Mouse (Mus musculus) lung, postnatal 10 days (tissue): Measurements from ENCODE around the gene Ercc1.

ENCODE experiments used
- DNase-seq: peaks from one replicate; pipeline ENCODE4 v3.0.0; 2021

Ercc1 gene

DNA sequence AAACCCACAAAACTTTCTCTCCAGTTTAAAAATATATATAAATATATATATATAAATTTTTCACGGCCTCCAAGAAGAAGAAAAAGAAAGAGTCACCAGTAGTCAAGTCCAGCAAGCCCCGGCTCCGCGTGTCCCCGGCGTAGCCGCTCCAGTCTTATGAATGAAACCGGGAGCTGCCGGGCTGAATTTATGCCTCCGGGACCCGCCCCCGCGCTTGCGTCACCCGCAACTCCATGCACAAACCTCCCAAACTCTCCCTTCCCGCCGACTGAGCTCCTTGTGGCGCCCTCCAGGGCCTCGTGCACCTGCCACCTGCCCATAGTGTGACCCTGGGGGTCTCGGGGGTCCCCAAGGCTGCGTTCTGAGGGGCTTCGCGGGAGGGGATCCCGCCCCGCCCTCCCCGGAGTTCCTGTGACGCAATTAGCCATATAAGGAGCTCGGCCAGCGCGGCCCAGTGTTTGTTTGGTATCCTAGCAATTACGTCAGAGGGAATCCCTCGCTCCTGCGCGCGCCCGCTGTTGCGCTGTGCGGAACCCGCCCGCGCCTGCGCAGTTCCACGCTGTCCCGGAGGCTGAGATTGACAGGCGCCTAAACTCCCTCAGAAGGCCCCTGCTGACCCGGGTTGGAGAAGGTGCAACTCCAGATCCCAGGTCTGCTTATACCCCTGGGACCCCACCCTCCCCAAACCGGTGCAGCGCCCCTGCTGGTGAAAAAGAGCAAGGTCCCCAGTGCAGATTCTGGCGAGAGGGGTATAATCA lies 34.5 kb upstream of the Ercc1 start, which contains the start of gene Fosb:
Fosb (minus strand) TSS at position 168 of the 758 bp plus-strand sequence.
- peak; percentile 97 for DNase-seq

DNA sequence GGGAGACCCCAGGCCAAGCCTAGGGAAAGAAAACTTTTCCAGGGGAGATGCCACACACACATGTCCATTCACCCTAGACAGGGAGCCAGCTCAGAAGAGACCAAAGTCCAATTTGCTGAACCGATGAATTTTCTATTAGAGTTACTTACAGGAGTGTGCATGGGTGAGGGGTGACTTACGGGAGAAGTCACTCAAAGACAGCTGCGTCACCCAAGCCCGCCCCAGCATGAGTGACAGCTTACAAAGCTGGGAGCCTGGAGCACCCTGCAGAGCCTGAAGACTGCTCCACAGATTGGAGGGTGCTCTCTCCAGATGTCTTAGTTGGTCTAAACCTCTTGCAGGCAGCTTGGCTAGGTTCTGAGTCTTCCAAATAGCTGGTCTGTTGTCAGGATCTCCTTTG lies 32.6 kb upstream of the Ercc1 start:
- no peak for DNase-seq

GRCm38 (mm10) chr7:19314033-19314432 lies 30.5 kb upstream of the Ercc1 start:
- DNase-seq: no peak

DNA sequence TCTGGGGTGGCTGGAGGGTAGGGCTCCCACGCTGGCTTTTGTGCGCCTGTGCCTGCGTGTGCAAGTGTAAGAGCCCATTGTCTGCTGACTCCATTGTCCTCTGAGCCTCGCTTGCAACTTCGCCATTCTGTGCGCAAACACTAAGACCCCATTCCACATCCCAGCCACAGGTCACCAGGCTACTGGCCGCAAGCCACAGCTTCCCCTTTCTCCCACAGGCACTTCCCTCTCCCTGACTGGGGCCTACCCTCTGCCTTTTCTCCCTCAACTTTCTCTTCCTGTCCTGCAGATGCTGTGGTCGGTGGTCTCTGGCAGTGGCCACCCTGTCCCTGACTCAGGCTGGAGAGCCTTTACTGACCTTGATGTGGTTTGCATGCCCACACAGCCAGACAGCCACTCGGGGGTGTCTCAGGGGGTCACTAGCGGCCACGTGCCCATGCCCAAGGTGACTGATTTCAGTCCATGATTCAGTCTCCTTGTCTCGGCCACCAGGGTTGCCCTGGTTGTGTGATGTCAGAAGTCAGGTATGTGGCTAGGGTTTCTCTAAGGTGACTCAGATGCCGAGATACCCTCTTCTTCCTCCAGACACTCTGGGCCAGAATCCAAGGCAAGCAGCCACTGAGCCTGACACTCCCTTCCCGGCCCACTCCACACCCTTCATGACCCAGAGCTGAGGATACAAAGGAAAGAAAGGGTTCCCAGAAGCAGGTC lies 28.0 kb upstream of the Ercc1 start:
- DNase-seq: no peak

GRCm38 (mm10) chr7:19318201-19318600 lies 26.4 kb upstream of the Ercc1 start:
- DNase-seq: no peak

GRCm38 (mm10) chr7:19318676-19319075 lies 25.9 kb upstream of the Ercc1 start:
- no peak for DNase-seq

DNA sequence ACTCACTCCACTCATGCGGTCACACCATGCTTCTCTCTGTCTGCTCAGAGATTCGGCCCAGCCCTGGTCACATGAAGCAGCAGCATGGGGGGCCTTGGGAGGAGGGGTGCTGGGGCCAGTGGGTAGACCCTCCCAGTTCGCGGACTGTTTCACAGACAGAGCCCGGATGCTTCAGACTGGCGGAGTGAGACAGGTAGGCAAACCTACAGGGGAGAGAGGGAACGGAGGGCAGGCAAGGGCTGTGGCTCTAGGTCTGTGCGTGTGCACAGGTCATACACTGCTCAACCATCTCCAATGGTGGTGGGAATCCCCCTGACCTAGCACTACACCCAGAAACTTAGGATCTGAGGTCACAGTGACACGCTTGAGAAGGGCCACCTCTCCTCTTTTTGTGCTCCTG lies 25.1 kb upstream of the Ercc1 start:
- peak; percentile 46 for DNase-seq

- peak; percentile 98 for DNase-seq
Measured at GRCm38 (mm10) chr7:19319906-19320305, 24.7 kb upstream of the Ercc1 start.

DNA sequence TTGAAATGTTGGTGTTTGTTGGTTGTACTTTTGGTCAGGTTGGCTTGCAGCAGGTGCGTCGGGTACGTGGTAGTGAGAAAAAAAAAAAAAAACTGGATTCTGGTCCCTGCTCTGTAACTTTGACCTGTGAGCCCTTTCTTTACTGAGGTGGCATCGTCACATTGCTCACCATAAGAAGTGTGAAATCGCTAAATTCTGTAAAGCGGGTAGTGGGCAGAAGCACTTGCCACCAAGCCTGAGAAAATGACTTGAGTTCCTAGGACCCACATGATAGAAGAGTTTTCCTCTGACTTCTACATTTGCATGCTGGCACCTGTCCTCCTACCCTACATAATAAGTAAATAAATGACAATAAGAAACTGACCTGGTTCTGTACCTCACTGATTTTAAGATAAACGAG lies 23.9 kb upstream of the Ercc1 start:
- no peak for DNase-seq

- DNase-seq: no peak
Measured at GRCm38 (mm10) chr7:19321464-19321863, 23.1 kb upstream of the Ercc1 start.

GRCm38 (mm10) chr7:19322489-19322888 lies 22.1 kb upstream of the Ercc1 start:
- no peak for DNase-seq

- DNase-seq: no peak
Measured at GRCm38 (mm10) chr7:19324221-19324620, 20.4 kb upstream of the Ercc1 start.

DNA sequence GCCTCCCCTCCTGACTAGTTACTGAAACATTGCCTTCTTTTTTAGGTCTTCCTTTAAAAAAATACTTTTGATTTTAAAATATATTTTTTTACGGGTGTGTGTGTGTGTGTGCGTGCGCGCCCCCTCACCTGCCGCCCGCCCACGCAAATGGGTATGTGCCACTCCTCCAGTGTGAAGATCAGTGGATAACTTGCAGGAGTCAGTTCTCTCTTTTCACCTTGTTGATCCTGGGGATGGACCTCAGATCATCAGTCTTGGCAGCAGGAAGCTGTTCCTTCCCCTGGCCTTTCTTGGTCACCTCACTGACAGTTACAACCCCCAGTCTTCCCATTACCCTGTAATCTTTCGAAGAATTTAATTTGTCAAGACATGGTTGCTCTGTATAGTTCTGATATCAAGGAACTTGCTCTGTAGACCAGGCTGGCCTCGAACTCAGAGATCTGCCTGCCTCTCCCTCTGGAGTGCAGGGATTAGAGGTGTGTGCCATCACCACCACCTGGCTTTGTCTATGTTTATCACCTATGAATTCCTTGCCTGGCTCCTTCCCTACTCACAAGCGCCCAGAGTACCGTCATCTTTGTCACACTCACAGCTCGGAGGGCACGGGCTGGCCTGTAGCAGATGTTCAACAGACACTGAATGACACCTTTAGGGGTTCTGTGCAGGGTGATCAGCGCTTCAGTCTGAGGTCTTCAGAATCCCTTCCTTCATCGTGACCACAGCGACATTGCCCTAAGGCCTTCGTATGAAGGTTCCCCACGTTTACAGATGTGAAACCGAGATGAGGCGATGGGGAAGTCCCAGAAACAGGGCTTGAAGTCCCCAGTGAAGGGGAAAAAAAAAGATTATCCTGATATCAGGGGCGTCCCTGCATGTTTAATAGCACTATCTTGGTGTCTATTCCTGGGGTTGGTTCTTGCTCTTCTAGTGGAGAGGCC lies 19.0 kb upstream of the Ercc1 start:
- DNase-seq: no peak

GRCm38 (mm10) chr7:19326359-19326758 lies 18.2 kb upstream of the Ercc1 start:
- DNase-seq: peak; percentile 97

DNA sequence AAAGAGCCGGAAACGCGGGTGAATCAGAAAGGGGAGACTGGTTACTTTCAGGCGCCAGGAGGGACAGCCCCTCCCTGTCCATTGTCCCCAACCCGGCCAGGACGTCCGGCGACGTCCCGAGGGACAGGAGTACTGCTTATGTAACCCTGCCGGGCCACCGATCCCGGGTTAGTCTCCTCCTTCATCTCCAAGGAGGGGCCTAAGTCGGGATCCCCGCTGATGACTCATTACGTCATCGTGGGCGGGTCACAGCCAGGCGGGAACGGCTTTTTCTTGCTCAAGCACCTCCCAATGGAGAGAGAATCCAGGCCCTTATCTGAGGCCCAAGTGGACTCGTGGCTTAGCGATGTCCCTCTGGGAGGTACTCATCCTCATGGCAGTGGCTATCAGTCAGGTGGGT lies 17.4 kb upstream of the Ercc1 start:
- peak; percentile 97 for DNase-seq

DNA sequence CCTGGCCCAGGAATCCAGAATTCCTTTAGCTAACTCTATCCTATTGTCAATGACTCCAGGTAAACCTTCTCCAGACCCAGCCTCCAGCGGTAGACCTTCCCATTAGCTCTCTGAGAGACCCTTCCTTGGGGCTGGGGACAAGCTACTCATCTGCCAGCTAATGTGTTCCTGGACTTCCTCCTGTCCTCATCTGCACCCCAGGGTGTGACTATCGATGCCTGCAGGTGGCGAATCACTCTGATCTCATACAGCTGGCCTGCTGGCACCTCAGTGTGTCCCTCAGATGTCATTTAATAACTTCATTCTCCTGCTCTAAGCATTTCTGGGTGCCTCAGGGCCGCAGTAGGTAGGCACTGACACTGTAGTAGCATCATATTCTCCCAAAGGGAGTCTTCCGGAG lies 16.8 kb upstream of the Ercc1 start:
- DNase-seq: no peak

- DNase-seq: no peak
Measured at GRCm38 (mm10) chr7:19328425-19328824, 16.2 kb upstream of the Ercc1 start.

- no peak for DNase-seq
Measured at GRCm38 (mm10) chr7:19331910-19332309, 12.7 kb upstream of the Ercc1 start.

- peak; percentile 85 for DNase-seq
Measured at GRCm38 (mm10) chr7:19332709-19333352, 11.7 kb upstream of the Ercc1 start.

- peak; percentile 60 for DNase-seq
Measured at GRCm38 (mm10) chr7:19335583-19335982, 9.0 kb upstream of the Ercc1 start.

DNA sequence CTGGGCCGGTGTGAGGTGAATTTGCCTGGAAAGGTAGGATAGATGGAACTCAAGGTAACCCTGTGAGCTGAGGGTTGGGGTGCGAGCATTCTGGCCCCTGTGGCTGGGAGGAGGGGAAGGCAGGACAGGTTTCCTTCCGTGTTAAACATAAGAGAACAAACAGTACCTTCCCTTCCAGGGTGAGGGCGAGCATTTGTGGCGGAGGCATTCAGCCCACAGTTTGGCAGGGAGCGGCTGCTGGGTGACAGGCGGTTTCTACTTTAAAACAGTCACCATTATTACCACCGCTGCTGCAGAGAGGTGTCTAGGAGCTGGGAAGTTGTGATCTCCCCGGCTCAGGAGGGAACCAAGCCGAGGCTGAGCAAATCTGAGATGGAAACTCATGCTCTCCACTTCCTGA lies 7.5 kb upstream of the Ercc1 start:
- no peak for DNase-seq

DNA sequence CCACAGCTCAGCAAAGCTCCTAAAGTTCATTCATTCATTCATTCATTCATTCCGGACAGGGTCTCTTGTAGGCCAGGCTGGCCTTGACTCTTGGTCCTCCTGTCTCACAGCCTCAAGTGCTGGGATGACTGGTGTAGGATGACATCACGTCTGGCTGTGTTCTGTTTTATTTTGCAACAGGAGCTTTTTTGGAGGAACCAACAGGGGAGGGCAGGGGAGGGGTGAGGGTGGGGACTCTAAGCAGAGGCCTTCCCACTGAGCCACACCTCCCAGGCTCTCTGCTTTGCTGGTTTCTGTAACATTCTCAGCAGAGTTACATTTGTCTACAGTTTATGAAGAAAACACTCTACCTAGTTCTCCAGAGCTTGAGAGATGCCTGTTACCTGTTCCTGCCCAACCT lies 6.5 kb upstream of the Ercc1 start:
- DNase-seq: no peak

DNA sequence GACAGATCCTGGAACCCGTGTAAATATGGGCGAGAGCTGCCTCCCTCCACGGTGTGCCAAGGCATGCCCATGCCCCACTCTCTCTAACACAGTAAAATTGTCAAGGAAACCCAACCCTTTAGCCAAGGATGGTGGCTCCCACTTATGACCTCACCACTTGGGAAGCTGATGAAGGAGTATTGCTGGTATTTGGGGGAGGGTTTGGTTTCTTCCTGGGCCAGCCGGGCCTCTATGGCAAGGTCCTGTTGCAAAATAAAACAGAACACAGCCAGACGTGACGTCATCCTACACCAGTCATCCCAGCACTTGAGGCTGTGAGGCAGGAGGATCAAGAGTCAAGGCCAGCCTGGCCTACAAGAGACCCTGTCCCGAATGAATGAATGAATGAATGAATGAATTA lies 6.0 kb upstream of the Ercc1 start:
- DNase-seq: peak; percentile 30
